ENCODE assay signal across 8 mouse cellular contexts in the genomic region with DNA sequence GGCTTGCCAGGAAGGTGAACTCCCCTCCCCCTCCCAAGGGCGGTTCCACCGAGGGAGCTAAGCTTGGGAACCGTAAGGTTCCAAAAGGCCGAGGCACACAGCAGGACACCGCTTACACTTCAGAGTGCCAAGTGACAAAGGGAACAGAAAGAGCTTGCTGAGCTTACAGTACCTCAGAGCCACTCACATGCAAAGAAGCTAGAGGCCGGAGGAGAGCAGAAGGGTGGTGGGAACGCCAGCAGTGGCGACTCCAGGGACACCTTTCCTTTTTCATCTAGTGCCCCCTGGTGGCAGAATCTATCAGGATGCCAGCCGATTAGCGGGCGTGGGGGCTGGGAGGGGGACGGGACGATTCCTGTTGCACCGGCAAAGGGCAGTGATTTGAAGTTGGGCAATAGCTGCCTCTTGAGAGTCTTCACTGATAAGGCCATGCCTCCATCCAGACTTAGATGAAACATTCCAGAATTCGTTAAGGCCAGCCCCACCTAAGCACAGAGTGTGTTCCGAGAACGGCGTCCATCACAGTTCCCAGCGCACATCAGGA. TPM values are rescaled to one million over a fixed set of nuclear protein-coding genes. Genes with fewer than 3 reads are reported as not detected.
DNase-seq lines count a peak whose midpoint lies in the region; ATAC-seq and TF ChIP-seq lines count a peak whose summit lies in the region.

No protein-coding gene starts in this region.

- under 1% methylated on average over 19 of the region's 19 CpGs for WGBS in forebrain, embryonic 16.5 days
- under 1% methylated on average over 19 of the region's 19 CpGs for WGBS in hindbrain, embryonic 13.5 days
- WGBS in stomach, embryonic 14.5 days = 8% methylated on average over 19 of the region's 19 CpGs

- H3K4me1 ChIP-seq in forebrain, embryonic 16.5 days (replicated peaks; ENCODE audit: control insufficient read depth, insufficient read depth, low read length) = peaks cover 39% of the 10 kb centered on the region
- H3K4me1 ChIP-seq in hindbrain, embryonic 13.5 days (replicated peaks) = peaks cover 93% of the 10 kb centered on the region
- peaks cover 57% of the 10 kb centered on the region for H3K4me1 ChIP-seq in stomach, embryonic 14.5 days (ENCODE audit: control insufficient read depth, insufficient read depth, low read length)

- H3K36me3 ChIP-seq in forebrain, embryonic 16.5 days (ENCODE audit: control insufficient read depth, insufficient read depth) = no peaks in the 10 kb centered on the region
- peaks cover 3% of the 10 kb centered on the region; the same call in 1 of the 2 replicates for H3K36me3 ChIP-seq in hindbrain, embryonic 13.5 days
- H3K36me3 ChIP-seq in stomach, embryonic 14.5 days (ENCODE audit: control insufficient read depth, insufficient read depth, low read length) = peaks cover 5% of the 10 kb centered on the region

- TF ChIP-seq CTCF in layer of hippocampus, adult 2 months (conservative IDR thresholded peaks at IDR 0.05) = peak; percentile 82

- peak; percentile 70 to 86 for DNase-seq in layer of hippocampus, adult 2 months (ENCODE audit: low spot score in 2 of 2)
- DNase-seq in layer of hippocampus, adult 9-10 months (ENCODE audit: low spot score) = no peak
- DNase-seq in cerebellum, adult 18-20 months = peak; percentile 84 to 88
- peak; percentile 76 for DNase-seq in left cerebral cortex, postnatal 4 days

- intact Hi-C loops in left cerebral cortex, postnatal 4 days (cut with DNase I) = loop anchor here (10.0 kb wide), 1 partner anchor 855 kb away; no protein-coding TSS in a partner anchor

- H3K4me2 ChIP-seq in forebrain, embryonic 16.5 days (ENCODE audit: low read length) = peak overlapping the region; percentile 72
- peak overlapping the region; percentile 60 for H3K4me2 ChIP-seq in hindbrain, embryonic 13.5 days
- peak overlapping the region; percentile 44 for H3K4me2 ChIP-seq in stomach, embryonic 14.5 days (replicated peaks; ENCODE audit: low read depth, low read length)

- peak overlapping the region; percentile 67; the same call in 1 of the 2 replicates for H3K27ac ChIP-seq in layer of hippocampus, adult 2 months
- peak overlapping the region; percentile 66 for H3K27ac ChIP-seq in forebrain, embryonic 16.5 days (ENCODE audit: low read length)
- H3K27ac ChIP-seq in hindbrain, embryonic 13.5 days = peak overlapping the region; percentile 94
- peak overlapping the region; percentile 15; the same call in 1 of the 2 replicates for H3K27ac ChIP-seq in stomach, embryonic 14.5 days (ENCODE audit: low read length)

- H3K9me3 ChIP-seq in forebrain, embryonic 16.5 days (ENCODE audit: control insufficient read depth, low read length) = no peaks in the 10 kb centered on the region
- no peaks in the 10 kb centered on the region for H3K9me3 ChIP-seq in hindbrain, embryonic 13.5 days
- no peaks in the 10 kb centered on the region for H3K9me3 ChIP-seq in stomach, embryonic 14.5 days (ENCODE audit: control insufficient read depth, low read depth, low read length)

- no peaks in the 10 kb centered on the region for H3K27me3 ChIP-seq in forebrain, embryonic 16.5 days (replicated peaks; ENCODE audit: control insufficient read depth, insufficient read depth, low read length)
- no peaks in the 10 kb centered on the region for H3K27me3 ChIP-seq in hindbrain, embryonic 13.5 days
- no peaks in the 10 kb centered on the region for H3K27me3 ChIP-seq in stomach, embryonic 14.5 days (ENCODE audit: control insufficient read depth, insufficient read depth, low read length)

- H3K4me3 ChIP-seq in layer of hippocampus, adult 2 months = peak overlapping the region; percentile 53
- H3K4me3 ChIP-seq in forebrain, embryonic 16.5 days (replicated peaks; ENCODE audit: low read length) = peak overlapping the region; percentile 39
- H3K4me3 ChIP-seq in hindbrain, embryonic 13.5 days = peak overlapping the region; percentile 34
- H3K4me3 ChIP-seq in stomach, embryonic 14.5 days (ENCODE audit: low read depth, low read length) = peak overlapping the region; percentile 0; the same call in 1 of the 2 replicates

- peak; percentile 73 for ATAC-seq in forebrain, embryonic 16.5 days
- ATAC-seq in hindbrain, embryonic 13.5 days (ENCODE audit: low FRiP score) = peak; percentile 64
- peak; percentile 55; the same call in 1 of the 2 replicates for ATAC-seq in megakaryocyte-erythroid progenitor cell, adult 5-6 weeks (replicated peaks; ENCODE audit: low FRiP score, low TSS enrichment, poor library complexity, severe bottlenecking)
- ATAC-seq in stomach, embryonic 14.5 days (ENCODE audit: insufficient number of reproducible peaks, insufficient read depth, low FRiP score, low read depth) = peak; percentile 43

- peak overlapping the region; percentile 48 for H3K9ac ChIP-seq in forebrain, embryonic 16.5 days (replicated peaks; ENCODE audit: low read depth, low read length)
- H3K9ac ChIP-seq in hindbrain, embryonic 13.5 days = peak overlapping the region; percentile 71
- no peak overlapping the region for H3K9ac ChIP-seq in stomach, embryonic 14.5 days (replicated peaks; ENCODE audit: low read depth, low read length)

RNA-seq across cellular contexts. Expression of a gene that starts 24.3 kb away (rescaled TPM):
- 10 to 100 TPM; 45.9 to 53.2 TPM for total RNA-seq in layer of hippocampus, adult 2 months (2021)
- polyA plus RNA-seq in forebrain, embryonic 16.5 days (2015; fragmentation: Nextera tagmentation; extraction: Ambion mirVana) = 22.2 and 23.1 TPM in 2 replicates
- 40.0 and 41.1 TPM in 2 replicates for polyA plus RNA-seq in hindbrain, embryonic 13.5 days (2015; fragmentation: Nextera tagmentation; extraction: Ambion mirVana)
- total RNA-seq in left cerebral cortex, postnatal 4 days (2021) = 100 to 1,000 TPM; 185 to 206 TPM
- total RNA-seq in megakaryocyte-erythroid progenitor cell, adult 5-6 weeks (2014; fragmentation: Nextera tagmentation) = not detected in 2 replicates
- not detected in 2 replicates for total RNA-seq in megakaryocyte-erythroid progenitor cell, adult 5-6 weeks (2017)
- 24.9 and 30.5 TPM in 2 replicates for polyA plus RNA-seq in stomach, embryonic 14.5 days (2014; fragmentation: Nextera tagmentation; extraction: Ambion mirVana)

Comparison
In these comparisons a context has a peak if more than half of its experiments do, and no peak if none do; other contexts are left out.
1. H3K27ac ChIP-seq: peak in every context shown above with its lines; median percentile 94 in hindbrain, embryonic 13.5 days; 67 in layer of hippocampus, adult 2 months; 66 in forebrain, embryonic 16.5 days; 15 in stomach, embryonic 14.5 days.
2. H3K4me3 ChIP-seq: peak in every context shown above with its lines; median percentile 53 in layer of hippocampus, adult 2 months; 39 in forebrain, embryonic 16.5 days; 34 in hindbrain, embryonic 13.5 days; 0 in stomach, embryonic 14.5 days.
3. RNA of a gene that starts 24.3 kb away (total RNA-seq): 185 to 206 TPM in left cerebral cortex, postnatal 4 days and 45.9 to 53.2 TPM in layer of hippocampus, adult 2 months; not detected in megakaryocyte-erythroid progenitor cell, adult 5-6 weeks; every median in the first group is over 10 times any median in the second.
4. Peak in every context shown above with its lines, with median percentiles within 50 percentile points of each other: ATAC-seq and H3K4me2 ChIP-seq.